Mouse (Mus musculus): ENCODE measurements around the gene Ccnt1. TPM values are rescaled to one million over a fixed set of nuclear protein-coding genes. Genes with fewer than 3 reads are reported as not detected.
"Not testable (repeated sequence)": the region's sequence is repeated elsewhere in the genome, so short reads cannot be mapped to it uniquely, and the experiment has no call there.

Ccnt1 gene
- total RNA-seq, 2 experiments from 2014 or later: 21.7 to 30.4 TPM

- no peak for DNase-seq
These were observed 25.9 kb upstream of the Ccnt1 start for GRCm38 (mm10) chr15:98596609-98597008.

GRCm38 (mm10) chr15:98595049-98595448 is 24.3 kb upstream of the Ccnt1 start:
- DNase-seq: no peak

GRCm38 (mm10) chr15:98594193-98594592 is 23.5 kb upstream of the Ccnt1 start:
- no peak for DNase-seq

GRCm38 (mm10) chr15:98591396-98591795 is 20.7 kb upstream of the Ccnt1 start:
- no peak for DNase-seq

GRCm38 (mm10) chr15:98589640-98590336 is 19.1 kb upstream of the Ccnt1 start:
- DNase-seq: no peak

- no peak for DNase-seq
These were observed 17.0 kb upstream of the Ccnt1 start for GRCm38 (mm10) chr15:98587751-98588150.

GRCm38 (mm10) chr15:98586141-98586540 is 15.4 kb upstream of the Ccnt1 start:
- DNase-seq: not testable (repeated sequence)

- no peak for DNase-seq
These were observed 14.7 kb upstream of the Ccnt1 start for GRCm38 (mm10) chr15:98585421-98585820.

GRCm38 (mm10) chr15:98582996-98583395 is 12.3 kb upstream of the Ccnt1 start:
- DNase-seq: no peak

GRCm38 (mm10) chr15:98582410-98582809 is 11.7 kb upstream of the Ccnt1 start:
- no peak for DNase-seq

GRCm38 (mm10) chr15:98579795-98580464 is 9.2 kb upstream of the Ccnt1 start:
- DNase-seq: peak; percentile 64

- no peak for DNase-seq
These were observed 8.6 kb upstream of the Ccnt1 start for GRCm38 (mm10) chr15:98579310-98579709.

- no peak for DNase-seq
These were observed 2.6 kb upstream of the Ccnt1 start for GRCm38 (mm10) chr15:98573293-98573692.

GRCm38 (mm10) chr15:98569795-98570365 is 843 bp downstream of the Ccnt1 start:
- no peak for DNase-seq

- no peak for DNase-seq
These were observed 1.5 kb downstream of the Ccnt1 start for GRCm38 (mm10) chr15:98569216-98569615.

- DNase-seq: no peak
These were observed 2.3 kb downstream of the Ccnt1 start for GRCm38 (mm10) chr15:98568256-98569033.

GRCm38 (mm10) chr15:98567278-98568134 is 3.2 kb downstream of the Ccnt1 start:
- DNase-seq: peak; percentile 98

- DNase-seq: no peak
These were observed 3.8 kb downstream of the Ccnt1 start for GRCm38 (mm10) chr15:98566973-98567277.

GRCm38 (mm10) chr15:98557186-98557585 is 13.5 kb downstream of the Ccnt1 start:
- no peak for DNase-seq

GRCm38 (mm10) chr15:98555881-98556280 is 14.8 kb downstream of the Ccnt1 start:
- peak; percentile 34 for DNase-seq

- no peak for DNase-seq
These were observed 18.0 kb downstream of the Ccnt1 start for GRCm38 (mm10) chr15:98552758-98553157.

GRCm38 (mm10) chr15:98546843-98547242 is 23.9 kb downstream of the Ccnt1 start:
- no peak for DNase-seq

Data from gastrocnemius, postnatal 10 days (tissue).